In the genomic region with DNA sequence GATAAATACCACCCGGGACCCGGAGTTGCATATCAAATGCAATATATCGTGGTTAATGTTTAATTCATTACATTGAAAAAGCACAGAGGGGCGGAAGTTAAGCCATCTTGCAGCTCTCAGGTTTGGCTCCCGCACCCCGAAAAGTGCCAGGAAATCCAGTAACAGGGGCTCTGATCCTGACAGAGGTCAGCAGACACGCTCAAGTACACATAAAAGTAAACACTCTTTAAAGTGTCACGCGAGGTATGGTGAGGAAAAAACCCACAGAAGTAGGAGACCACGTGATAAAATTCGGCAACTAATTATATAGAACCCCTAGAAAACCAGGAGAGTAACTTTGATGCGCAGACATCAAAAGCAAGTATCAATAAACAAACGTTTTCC, we compare ENCODE assay signal across 8 mouse cellular contexts. TPM values are rescaled to one million over a fixed set of nuclear protein-coding genes. Genes with fewer than 3 reads are reported as not detected.
A peak's percentile ranks its signal among the peaks of the same experiment; 100 is the strongest.
DNase-seq lines count a peak whose midpoint lies in the region; ATAC-seq and TF ChIP-seq lines count a peak whose summit lies in the region.

No protein-coding gene starts in this region.

- H3K4me2 ChIP-seq in kidney, embryonic 14.5 days (replicated peaks; ENCODE audit: low read depth, low read length), result peak overlapping the region; percentile 72
- peak overlapping the region; percentile 82 for H3K4me2 ChIP-seq in midbrain, embryonic 14.5 days (ENCODE audit: low read length)

- TF ChIP-seq POLR2A in bone marrow macrophage, adult 2 months (IDR thresholded peaks at IDR 0.05; ENCODE audit: borderline replicate concordance, low read depth, low read length), result no peak

- H3K4me3 ChIP-seq in kidney, embryonic 14.5 days (ENCODE audit: low read length), result peak overlapping the region; percentile 83
- H3K4me3 ChIP-seq in bone marrow macrophage, adult 2 months (ENCODE audit: insufficient read depth, low read length), result peak overlapping the region; percentile 96
- H3K4me3 ChIP-seq in midbrain, embryonic 14.5 days (replicated peaks; ENCODE audit: low read depth, low read length), result peak overlapping the region; percentile 50

- peak overlapping the region; percentile 64 for H3K9ac ChIP-seq in kidney, embryonic 14.5 days (ENCODE audit: low read depth, low read length)
- peak overlapping the region; percentile 57 for H3K9ac ChIP-seq in midbrain, embryonic 14.5 days (replicated peaks; ENCODE audit: low read length)

- H3K36me3 ChIP-seq in kidney, embryonic 14.5 days (ENCODE audit: control insufficient read depth, insufficient read depth, low read length), result peaks cover 56% of the 10 kb centered on the region
- peaks cover 23% of the 10 kb centered on the region for H3K36me3 ChIP-seq in midbrain, embryonic 14.5 days (ENCODE audit: control insufficient read depth, insufficient read depth, low read length)

- H3K27me3 ChIP-seq in kidney, embryonic 14.5 days (ENCODE audit: control insufficient read depth, insufficient read depth, low read length), result no peaks in the 10 kb centered on the region
- no peaks in the 10 kb centered on the region for H3K27me3 ChIP-seq in midbrain, embryonic 14.5 days (ENCODE audit: control insufficient read depth, insufficient read depth, low read length)

- TF ChIP-seq CTCF in bone marrow macrophage, adult 2 months (IDR thresholded peaks at IDR 0.05; ENCODE audit: low read depth, low read length), result no peak

- peak overlapping the region; percentile 96 for H3K27ac ChIP-seq in kidney, embryonic 14.5 days (ENCODE audit: low read depth, low read length)
- peak overlapping the region; percentile 95 for H3K27ac ChIP-seq in bone marrow macrophage, adult 2 months (ENCODE audit: insufficient read depth, low read depth, low read length)
- H3K27ac ChIP-seq in midbrain, embryonic 14.5 days (replicated peaks; ENCODE audit: low read depth, low read length), result peak overlapping the region; percentile 92

- H3K9me3 ChIP-seq in kidney, embryonic 14.5 days (ENCODE audit: control insufficient read depth, low read length), result no peaks in the 10 kb centered on the region
- no peaks in the 10 kb centered on the region for H3K9me3 ChIP-seq in midbrain, embryonic 14.5 days (ENCODE audit: control insufficient read depth, low read length)

- peaks cover 4% of the 10 kb centered on the region; the same call in 1 of the 2 replicates for H3K4me1 ChIP-seq in kidney, embryonic 14.5 days (ENCODE audit: control insufficient read depth, insufficient read depth, low read length)
- H3K4me1 ChIP-seq in bone marrow macrophage, adult 2 months (ENCODE audit: control insufficient read depth, insufficient read depth, low read length), result peaks cover 2% of the 10 kb centered on the region
- peaks cover 12% of the 10 kb centered on the region for H3K4me1 ChIP-seq in midbrain, embryonic 14.5 days (ENCODE audit: control insufficient read depth, insufficient read depth, low read length)

- ATAC-seq in kidney, embryonic 14.5 days (ENCODE audit: low FRiP score, low TSS enrichment), result no peak
- ATAC-seq in inflammation-experienced regulatory T-cells, adult 6 months, result peak; percentile 11
- ATAC-seq in midbrain, embryonic 14.5 days (ENCODE audit: low FRiP score, low TSS enrichment), result 0 out of 2 replicates have a peak, but pooled peaks have one; percentile 8

- 2% methylated on average over 13 of the region's 13 CpGs for WGBS in kidney, embryonic 14.5 days
- 5% methylated on average over 13 of the region's 13 CpGs for WGBS in midbrain, embryonic 14.5 days

- no peak for DNase-seq in kidney, postnatal 36 days
- DNase-seq in midbrain, embryonic 14.5 days, result no peak
- no peak for DNase-seq in yolk sac, embryonic 10.5 days (ENCODE audit: low spot score)
- DNase-seq in adrenal gland, postnatal 25 days, result no peak
- DNase-seq in right cerebral cortex, postnatal 36 days (ENCODE audit: low spot score in 2 of 2), result no peak

RNA-seq across cellular contexts. Expression of a gene that starts 0.6 kb away (rescaled TPM):
- polyA plus RNA-seq in kidney, embryonic 14.5 days (2014; fragmentation: Nextera tagmentation; extraction: Ambion mirVana), result 1,603 and 2,211 TPM in 2 replicates
- 2,962 and 2,986 TPM in 2 replicates for polyA plus RNA-seq in bone marrow macrophage, adult 2 months (2012; ENCODE audit: insufficient read depth, insufficient read length, missing spikeins)
- polyA plus RNA-seq in inflammation-experienced regulatory T-cells, adult 6 months (2017; shearing (Covaris generic)), result 1,000 to 10,000 TPM; 2,175 to 3,618 (median 3,142) TPM
- polyA plus RNA-seq in midbrain, embryonic 14.5 days (2014; fragmentation: Nextera tagmentation; extraction: Ambion mirVana), result 935 and 1,231 TPM in 2 replicates
- total RNA-seq in adrenal gland, postnatal 25 days (2021), result 1,828 and 1,881 TPM in 2 replicates

RNA-seq across cellular contexts. Expression of a gene that starts 31.7 kb away (rescaled TPM):
- polyA plus RNA-seq in kidney, embryonic 14.5 days (2014; fragmentation: Nextera tagmentation; extraction: Ambion mirVana), result 94.6 and 128 TPM in 2 replicates
- polyA plus RNA-seq in bone marrow macrophage, adult 2 months (2012; ENCODE audit: insufficient read depth, insufficient read length, missing spikeins), result 90.1 and 111 TPM in 2 replicates
- 10 to 100 TPM in 2 of 3 experiments, 1 to 10 TPM in 1; 4.9 to 91.0 (median 14.7) TPM for polyA plus RNA-seq in inflammation-experienced regulatory T-cells, adult 6 months (2017; shearing (Covaris generic))
- polyA plus RNA-seq in midbrain, embryonic 14.5 days (2014; fragmentation: Nextera tagmentation; extraction: Ambion mirVana), result 9.6 and 26.3 TPM in 2 replicates
- total RNA-seq in adrenal gland, postnatal 25 days (2021), result 12.0 and 13.8 TPM in 2 replicates
